Mouse (Mus musculus) adrenal gland, postnatal 14 days (tissue): Measurements from ENCODE around the gene Flvcr2. TPM values are rescaled to one million over a fixed set of nuclear protein-coding genes. Genes with fewer than 3 reads are reported as not detected.
"Not testable (repeated sequence)": the region's sequence is repeated elsewhere in the genome, so short reads cannot be mapped to it uniquely, and the experiment has no call there.

Source experiments
- DNase-seq: peaks from one replicate; pipeline ENCODE4 v3.0.0; 2021; ENCODE audit warnings: mixed read lengths
- long read RNA-seq, 2 experiments: library from polyadenylated mRNA; stranded (forward); transcript quantifications; one replicate each; pipeline ENCODE4 v2.0.0; 2021
- total RNA-seq: library from RNA; stranded (reverse); gene quantifications from 2 replicates; pipeline ENCODE4 v1.2.3, GENCODE M21; 2021

Gene Flvcr2
- 4.3 and 5.7 TPM in 2 replicates for total RNA-seq
- long read RNA-seq, experiment 1, partial matches to known transcripts = 1 of 5 reads
- long read RNA-seq, experiment 1, other reads (novel, unspliced or antisense) = 0 of 5 reads
- long read RNA-seq, experiment 2, transcript Flvcr2-201 (10 exons, 3,435 nt) = major isoform, 8 of 11 reads
- long read RNA-seq, experiment 2, partial matches to known transcripts = 0 of 11 reads
- long read RNA-seq, experiment 2, other reads (novel, unspliced or antisense) = 3 of 11 reads

DNA sequence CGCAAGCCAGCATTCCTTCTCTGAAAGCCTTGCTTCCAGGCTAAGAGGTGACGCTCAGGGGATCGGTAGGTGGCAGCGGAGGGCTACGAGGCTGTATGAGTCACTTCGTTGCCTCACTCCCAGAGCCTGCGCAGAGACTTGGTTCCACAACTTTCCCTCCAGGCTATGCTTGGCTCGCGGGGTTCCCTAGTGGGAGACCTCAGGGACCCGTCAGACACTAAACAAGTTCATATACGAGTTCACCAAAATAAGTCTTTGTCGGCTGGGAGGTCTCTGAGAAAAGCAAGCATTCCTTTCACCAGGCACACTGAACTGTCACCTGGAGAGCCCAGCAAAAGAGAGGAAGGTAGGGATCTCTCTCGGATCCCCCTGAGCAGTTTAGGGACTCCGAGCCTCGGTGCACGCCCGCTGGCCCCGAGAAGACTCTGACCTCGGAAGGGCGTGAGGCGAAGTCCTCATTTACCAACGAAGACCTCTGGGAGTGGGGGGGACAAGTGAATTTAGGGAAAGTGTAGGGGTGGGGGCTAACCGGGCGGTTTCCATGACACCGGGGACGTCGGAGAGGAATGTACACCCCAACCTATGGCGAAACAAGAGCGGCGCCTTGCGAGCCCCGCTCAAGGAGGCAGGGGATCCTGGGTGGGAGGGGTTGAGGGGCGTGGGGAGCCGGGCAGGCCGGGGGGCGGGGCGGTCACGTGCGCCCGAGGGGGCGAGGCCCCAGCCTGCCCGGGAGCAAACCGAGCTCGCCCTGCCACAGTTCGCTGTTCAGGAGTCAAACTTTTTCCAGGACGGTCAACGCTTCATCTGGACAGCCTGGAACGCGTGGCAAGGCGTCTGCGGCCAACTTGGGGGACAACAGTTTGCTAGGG lies at the start of gene Flvcr2:
Gene Flvcr2, plus strand, starts transcription at position 713 of the 869 bp plus-strand sequence.
- peak; percentile 92 for DNase-seq

DNA sequence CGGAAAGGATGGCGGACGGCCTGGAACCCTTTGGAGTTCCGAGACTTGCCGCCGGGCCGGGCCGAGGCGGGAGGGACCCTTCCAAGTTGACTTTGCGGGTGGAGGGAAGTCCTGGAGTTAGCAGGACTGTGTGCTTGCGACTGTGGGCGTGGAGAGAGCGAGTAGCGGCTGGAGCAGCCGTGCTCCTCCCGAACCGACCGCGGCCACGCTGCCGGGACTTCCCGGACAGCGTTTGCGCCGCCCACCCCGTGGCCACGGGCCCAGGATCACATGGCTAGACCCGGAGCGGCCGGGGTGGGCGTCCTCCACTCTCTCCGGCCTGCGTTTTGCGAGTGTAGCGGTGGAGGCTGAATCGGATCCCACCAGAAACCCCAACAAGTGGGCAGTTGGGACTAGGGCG lies 48.2 kb upstream of the Flvcr2 start:
- DNase-seq = not testable (repeated sequence)

DNA sequence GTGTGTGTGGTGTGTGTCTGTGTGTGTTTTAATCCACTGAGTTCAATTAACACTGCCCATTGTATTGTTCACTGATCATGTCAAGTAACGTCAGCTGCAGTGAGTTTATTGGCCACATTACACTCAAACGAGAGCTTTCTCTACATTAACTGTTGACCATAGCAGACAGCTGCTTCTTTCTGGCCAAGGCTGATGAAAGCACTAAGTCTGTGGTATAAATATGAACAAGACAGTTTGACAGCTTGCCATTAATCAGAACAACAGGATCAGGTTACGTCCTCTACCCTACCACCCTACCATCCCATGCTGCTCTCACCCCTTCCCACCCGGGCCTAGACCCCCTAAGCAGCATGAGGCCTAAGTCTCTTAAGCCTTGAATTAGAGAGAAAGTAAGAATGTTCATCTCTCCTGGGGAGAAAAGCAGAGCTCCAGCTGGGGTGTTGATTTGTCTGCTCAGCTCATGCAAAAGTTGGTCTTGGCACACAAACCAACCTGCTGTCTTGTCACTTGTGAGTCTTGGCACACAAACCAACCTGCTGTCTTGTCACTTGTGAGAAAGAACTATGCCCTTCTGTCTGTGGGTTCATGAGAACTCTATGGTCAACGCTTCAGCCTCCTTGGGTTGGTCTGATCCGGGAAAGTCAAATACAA lies 46.0 kb upstream of the Flvcr2 start:
- no peak for DNase-seq

DNA sequence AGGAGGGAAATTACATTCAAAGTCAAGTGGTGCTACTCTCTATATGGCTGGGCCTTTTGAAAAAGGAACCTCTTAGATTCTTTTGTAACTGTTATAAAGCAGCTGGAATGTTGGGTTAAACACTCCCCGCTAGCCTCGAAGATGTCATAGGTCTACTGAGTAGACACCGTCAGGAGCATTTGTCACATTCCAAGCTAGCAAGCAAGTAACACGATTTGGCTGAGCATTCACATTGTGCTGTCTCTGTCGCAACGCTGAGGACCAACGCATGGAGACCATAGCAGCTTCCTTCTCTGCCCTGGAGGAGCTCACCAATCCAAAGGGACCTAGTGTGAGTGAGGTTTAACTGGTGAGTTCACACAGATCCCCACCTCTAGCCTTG lies 45.5 kb upstream of the Flvcr2 start:
- DNase-seq = no peak

DNA sequence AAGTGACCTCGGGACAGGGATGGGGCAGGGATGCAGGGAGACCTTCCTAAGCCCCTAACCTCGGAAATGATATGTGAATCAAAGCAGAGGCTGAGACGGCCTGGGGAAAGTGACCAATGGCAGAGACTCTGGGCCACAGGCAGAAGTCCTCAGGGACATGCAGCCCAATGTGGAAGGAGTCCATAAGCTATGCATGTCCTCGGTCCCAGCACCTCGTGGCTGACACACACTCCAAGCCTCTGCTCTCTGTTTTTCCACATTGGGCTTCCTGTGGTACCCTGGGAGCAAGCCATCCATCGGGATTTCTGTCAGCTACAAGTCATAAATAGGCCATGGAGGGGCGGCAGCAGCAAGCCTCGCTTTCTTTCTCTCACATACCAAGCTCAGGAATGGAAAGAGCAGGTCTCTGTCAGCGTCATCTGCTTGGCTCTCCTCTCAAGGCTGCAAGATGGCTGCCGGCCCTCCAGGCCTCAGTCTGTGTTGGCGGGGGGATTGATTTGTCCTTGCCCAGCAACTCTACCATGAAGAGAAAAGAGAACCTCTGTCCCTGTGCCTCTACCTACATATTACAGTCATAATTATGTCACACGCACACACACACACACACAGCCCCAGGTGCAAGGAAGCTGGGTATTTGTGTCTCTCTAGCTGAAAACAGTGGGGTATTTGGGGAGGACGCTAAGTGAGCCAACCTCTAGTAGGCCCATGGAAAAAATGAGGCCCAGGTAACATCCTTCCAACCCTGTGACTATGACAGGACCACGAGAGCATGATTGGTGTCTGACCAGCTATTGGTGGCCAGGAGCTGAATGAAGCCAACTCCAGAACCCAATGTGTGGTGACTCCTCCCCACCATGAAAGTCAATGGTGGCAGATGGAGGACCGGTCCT lies 43.9 kb upstream of the Flvcr2 start:
- DNase-seq = no peak

DNA sequence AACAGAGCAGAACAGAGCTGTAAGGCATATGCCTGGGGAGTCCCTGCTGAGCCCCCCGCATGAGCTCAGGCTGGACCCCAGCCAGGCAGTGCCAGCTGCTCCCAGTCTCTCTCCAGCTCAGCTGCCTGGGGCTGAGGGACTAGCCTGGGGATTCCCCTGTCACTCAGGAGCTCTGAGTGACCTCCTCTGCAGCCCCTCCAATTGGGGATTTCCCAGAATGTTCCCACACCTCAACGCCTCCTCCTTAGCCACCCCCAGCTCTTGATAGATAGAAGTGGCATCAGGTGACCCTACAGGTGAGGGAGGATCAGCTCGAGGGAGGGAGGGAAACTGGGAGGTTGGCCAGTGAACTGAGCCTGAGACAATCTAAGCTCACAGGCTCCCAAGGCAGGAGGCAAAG lies 42.8 kb upstream of the Flvcr2 start:
- no peak for DNase-seq

DNA sequence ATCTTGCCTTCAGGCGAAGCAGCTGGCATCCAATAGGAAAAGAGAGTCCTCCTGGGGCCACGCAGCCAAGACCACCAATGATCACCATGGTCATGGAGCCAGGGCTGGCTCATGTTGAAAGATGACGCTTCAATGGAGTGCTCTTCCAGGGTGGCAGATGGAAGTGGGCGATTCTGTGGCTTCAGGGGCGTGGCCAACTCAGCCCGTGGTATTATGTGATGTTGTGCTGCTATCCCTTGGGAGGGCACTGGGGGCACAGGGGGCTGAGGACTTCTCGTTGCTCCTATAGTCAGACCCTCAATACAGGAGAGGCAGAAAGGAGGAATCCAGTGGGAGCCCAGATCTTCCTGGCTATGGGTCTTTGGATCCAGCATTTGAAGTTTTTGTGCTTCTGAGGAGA lies 41.8 kb upstream of the Flvcr2 start:
- no peak for DNase-seq

DNA sequence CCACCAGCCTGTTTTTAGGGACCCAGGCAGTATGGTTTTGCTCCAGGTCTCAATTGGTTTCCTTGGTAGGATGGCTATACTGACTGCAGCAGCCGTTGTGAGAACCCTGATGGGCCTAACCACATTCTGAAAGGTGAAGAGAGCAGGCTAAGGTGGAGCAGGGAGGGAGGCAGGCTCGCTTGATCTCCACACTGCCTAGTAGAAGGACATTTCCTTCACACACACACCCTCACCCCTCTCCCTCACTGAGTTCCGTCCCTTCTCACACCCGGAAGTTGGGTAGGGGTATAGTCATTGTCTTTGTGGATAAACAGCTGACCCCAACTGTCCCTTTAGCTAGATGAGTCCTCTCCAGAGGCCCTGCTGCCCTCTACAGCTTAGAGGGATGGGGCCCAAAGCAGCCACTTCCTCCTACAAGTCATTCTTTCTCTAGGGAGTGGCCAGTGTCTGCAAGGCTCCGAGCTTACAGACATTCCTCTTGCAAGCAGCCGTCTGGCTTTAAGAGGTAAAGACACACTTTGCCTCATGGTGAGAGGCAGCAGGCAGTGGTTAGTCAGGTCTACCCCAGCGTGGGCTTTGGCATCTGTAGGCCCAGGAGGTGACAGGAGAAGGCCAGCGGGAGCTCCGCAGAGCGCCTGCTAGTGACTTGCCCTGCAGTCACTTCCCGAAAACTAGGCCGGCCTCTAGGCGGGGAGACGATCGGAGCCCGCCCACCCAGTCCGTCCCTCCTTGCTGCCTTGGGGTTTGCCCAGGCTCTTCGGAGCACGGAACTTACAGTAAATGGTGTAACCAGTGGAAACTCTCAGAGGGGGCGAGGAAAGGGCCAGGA lies 41.1 kb upstream of the Flvcr2 start:
- peak; percentile 94 for DNase-seq

DNA sequence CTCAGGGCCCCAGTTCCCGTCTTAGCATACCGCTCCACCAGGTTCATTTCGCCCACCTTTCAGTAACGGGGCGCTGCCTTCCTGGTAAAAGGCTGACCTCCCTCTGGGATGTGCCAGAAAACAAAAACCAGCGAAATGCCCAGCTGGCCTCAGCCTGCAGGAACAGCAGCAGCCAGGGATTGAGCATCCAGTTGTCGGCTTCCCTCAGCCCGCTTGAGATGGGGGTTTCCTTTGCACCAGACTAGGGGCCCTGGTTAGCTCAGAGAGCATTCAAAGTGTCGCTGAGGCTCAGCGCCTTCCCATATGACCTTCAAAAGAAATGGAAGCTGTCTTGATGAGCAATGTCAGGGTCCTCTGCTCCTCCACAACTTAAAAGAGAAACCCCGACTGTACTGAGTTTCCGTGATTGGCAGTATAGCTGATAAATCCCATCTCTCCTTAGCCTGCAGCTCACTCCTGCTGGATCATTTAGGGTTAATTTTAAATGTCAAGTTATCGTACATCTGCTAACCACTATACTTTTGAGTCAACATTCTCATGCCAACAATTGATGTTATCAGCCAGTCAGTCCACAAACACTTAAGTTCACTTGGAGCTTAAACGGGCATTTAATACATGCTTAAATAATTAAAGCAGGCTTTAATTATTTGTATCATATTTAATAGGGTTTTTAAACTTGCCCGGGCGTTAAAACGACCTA lies 40.4 kb upstream of the Flvcr2 start:
- no peak for DNase-seq

DNA sequence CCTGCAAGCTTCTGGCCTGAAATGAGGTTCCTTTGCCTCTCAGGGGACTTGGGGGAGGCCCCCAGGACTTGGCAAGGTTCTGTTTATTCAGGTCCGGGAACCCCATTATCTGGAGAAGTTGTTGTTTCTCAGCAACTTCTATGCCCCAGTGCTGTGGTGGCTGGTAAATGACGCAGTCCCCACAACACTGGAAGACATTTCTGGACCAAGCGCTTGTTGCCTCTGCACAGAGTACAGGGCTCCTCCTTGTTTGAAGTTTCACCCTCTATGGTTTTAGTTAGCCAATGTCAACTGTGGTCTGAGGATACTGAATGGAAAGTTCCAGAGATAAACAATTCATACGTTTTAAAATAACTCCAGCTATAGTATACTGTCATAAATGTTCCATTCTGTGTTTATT lies 39.4 kb upstream of the Flvcr2 start:
- DNase-seq = no peak

DNA sequence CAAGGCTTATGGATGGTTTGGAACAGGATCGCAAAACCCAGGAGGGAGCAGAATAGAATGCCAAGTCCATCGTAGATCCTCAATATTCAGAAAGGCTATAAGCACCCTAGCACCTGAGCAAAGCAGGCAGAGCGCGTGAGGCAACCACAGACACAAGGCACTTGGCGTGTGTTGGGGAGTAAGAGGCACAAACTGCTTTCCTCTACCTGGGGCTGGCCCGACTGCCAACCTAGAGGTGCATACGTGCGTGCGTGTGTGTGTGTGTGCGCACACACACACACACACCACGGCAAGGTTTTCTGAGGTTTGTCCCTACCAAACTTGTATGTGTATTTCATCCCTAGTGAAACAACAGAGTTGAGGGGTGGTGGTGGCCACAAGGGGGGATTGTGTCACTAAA lies 38.9 kb upstream of the Flvcr2 start:
- no peak for DNase-seq

DNA sequence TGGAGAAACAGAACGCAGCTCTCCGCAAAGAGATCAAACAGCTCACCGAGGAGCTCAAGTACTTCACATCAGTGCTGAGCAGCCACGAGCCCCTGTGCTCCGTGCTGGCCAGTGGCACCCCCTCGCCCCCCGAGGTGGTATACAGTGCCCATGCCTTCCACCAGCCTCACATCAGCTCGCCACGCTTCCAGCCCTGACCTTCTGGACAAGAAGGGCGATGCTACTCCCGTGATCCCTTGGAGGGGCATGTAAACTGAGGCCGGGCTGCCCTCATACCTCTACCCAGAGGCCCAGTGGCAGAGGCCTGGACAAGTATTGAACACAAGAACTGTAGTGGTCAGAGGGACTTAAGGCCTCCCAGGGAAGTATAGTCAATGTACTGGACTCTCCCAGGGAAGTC lies 37.8 kb upstream of the Flvcr2 start:
- DNase-seq = no peak

DNA sequence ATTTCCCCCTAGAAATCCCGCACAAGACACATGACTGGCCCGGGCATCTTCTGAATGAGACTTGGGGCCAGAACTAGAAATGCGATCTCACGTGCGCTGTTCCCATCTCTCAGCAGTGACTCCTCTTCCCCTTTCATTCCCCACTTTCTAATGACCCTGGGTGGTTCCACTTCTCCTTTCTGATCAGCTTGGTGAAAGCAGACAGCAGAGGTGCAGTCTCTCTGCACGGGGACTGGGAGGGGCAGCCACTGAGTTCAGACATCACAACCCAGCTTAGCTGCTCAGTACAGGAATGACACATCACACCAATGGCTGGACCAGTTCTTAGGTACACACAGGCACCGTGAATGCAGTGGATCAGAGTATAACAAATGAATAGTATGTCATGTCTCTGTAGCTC lies 35.6 kb upstream of the Flvcr2 start:
- DNase-seq = no peak

DNA sequence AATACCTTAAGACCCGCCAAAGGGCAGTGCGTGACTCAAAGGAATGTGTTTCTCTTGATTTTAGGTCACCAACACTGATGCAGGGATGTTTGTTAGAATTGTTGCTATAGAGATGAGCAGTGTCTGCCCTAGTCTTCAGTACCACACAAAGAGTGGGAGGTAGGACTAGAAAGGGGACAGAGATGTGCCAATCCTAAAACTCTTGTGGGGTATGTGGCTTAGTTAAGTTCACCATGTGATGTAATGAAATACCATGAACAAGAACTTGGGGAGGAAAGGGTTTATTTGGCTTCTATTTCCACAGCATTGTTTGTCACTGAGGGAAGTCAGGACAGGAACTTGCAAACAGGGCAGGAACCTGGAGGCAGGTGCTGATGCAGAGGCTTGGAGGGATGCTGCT lies 33.8 kb upstream of the Flvcr2 start:
- no peak for DNase-seq

DNA sequence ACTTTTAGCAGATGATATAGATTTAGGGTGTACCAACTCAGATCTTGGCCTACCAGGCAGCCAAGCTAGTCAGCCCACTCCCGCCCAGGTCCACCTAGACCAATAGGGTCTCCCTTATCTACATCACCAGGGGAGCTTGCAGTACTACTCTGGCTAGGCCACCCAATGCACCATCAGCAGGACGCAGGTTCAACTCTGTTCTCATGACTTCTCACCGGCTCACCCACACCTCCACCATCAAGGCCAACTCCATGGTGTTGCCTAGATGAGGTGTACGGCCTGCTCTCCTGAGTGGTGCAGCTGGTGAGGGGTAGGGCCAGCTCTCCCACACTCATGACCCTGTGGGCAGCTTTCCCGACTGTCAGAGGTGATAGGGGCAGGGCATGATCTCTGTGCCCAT lies 32.2 kb upstream of the Flvcr2 start:
- DNase-seq = no peak

DNA sequence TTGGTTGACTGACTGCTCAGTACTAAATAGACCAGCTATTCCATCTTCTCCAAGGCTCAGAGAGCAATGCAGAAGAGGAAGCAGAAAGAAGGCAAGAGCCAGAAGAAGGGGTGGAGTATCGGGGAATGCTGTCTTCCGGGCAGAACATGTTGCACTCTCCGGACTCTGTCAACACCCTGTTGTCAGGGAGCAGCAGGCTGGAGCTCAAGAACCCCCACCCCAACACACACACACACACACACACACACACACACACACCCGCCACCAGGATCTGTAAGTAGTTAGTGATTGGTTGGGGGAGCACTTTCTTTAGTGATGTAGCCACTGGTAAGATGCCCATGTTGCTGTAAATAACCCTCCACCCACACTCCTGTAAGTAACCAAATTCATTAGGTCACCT lies 21.0 kb upstream of the Flvcr2 start:
- DNase-seq = no peak

DNA sequence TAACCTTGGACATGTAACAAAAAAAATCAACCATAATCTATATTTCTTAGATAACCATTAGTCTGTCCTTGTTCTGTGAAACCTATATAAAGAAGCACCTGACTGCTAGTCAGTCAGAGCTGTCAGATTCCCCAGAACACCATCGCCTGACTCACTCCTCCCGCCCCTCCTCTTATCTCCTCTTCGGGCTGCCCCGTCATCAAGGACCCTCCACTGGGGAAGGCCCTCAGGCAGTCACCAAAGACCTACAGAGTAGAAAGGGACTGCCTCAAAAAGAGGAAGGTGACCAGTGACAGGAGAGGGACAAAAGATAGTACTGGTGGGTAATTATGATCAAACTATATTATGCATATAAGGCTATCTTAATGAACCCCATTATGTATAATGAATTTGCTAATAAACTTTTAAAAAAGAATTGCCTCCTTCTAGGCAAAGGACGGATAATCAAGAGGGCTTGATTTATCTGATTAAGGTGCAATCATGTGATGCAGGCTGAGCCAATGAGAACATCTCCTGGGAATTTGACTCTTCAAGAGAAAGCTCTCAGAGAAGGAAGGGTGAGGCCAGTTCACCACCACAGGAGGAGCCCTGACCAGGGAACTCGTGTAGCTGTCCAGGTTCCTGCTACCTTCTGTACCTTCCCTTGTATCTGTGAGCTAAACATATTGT lies 19.5 kb upstream of the Flvcr2 start:
- DNase-seq = no peak

DNA sequence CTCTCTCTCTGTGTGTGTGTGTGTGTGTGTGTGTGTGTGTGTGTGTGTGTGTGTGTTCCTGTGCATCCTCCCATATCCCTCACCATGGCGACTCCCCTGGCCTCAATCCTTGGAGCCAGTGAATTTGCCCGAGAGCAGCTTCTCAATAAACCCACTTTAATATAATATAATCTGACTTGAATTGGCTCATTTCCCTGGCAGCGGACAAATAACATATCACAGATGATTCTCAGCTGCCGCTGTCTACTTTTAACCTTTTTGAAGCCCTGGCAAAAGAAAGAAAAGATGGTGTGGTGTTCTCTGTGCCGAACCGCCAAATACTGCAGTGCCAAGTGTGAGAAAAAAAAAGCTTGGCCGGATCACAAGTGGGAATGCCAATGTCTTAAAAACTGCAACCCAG lies 18.2 kb upstream of the Flvcr2 start:
- no peak for DNase-seq

DNA sequence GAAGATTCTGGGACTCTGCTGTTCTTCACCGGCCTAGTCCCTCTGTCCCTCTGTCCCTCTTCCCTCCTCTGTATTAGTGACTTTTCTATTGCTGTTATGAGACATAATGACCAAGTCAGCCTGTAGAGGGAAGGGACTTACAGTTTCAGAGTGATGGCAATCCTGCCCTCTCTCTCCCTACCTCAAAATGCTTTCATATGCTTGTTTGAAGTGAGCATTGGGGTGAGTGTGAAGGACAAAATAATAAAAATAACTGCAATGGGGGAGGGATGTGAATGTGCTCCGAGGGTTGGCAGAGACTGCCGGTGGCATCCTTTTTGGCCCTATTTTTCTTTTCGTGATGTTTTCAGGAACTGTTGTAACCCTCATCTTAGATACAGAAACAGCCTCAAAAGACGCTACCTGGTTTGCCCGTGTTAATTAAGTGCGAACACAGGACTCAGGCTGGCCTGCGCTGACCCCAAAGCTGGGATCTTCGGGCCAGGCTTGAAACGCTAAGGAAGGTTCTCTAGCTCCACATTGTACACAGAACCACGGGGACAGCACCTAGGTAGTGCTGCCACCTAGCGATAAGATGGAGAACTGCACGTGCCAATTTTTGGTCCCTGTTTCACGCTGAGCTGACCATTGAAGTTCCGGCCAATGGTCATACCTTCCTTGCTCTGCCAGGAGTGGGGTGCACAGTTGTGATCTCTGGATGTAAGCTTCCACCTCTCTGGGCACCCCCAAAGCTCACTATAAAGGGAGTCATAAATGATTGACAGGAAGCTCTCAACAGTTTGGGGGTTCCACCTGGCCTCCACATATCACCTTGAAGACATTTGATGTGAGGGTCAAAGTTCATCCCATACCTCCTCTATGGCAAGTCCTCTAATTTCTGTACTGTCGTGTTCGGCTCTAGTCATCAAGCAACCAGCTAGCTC lies 17.1 kb upstream of the Flvcr2 start:
- peak; percentile 81 for DNase-seq
